ENCODE assay signal across 19 mouse cellular contexts in genomic region chr5:26359082-26359481, GRCm38 (mm10).
DNase-seq lines count a peak whose midpoint lies in the region; ATAC-seq lines count a peak whose summit lies in the region.
"Had no signal": no experiment of that assay in that cellular context is flagged by ENCODE, and none has a peak within 500 bp of the region (broad histone marks: within the 10 kb centered on the region; RNA-seq: fewer than 3 reads in every experiment).

No protein-coding gene starts in this region.

- ATAC-seq in frontal cortex, adult (ENCODE audit: low TSS enrichment), result peak; percentile 96
- ATAC-seq: forebrain, embryonic 14.5 days; forebrain, postnatal 0 days; intestine, postnatal 0 days; Patski had no signal

- DNase-seq in frontal cortex, postnatal 25 days (ENCODE audit: low spot score in 2 of 2), result no peak
- DNase-seq in right cerebral cortex, adult 18-20 months, result peak; percentile 4
- no peak for DNase-seq in right cerebral cortex, postnatal 10 days (ENCODE audit: low spot score in 2 of 2)
- DNase-seq in brain, adult 2 months (ENCODE audit: low read depth, low spot score), result peak; percentile 40
- no peak for DNase-seq in testis, postnatal 14 days (ENCODE audit: low spot score)
- DNase-seq: adrenal gland, postnatal 10 days; adrenal gland, postnatal 36 days; B cell, adult 2 months; cerebellum, adult 11 months; cerebellum, adult 2 months; cerebellum, adult 9-11 months; cerebellum, postnatal 25 days; embryo, embryonic 11 days; forebrain, postnatal 0 days; gastrocnemius, postnatal 25 days had no signal

Comparison
In these comparisons a context has a peak if more than half of its experiments do, and no peak if none do; other contexts are left out.
1. DNase-seq: peak in right cerebral cortex, adult 18-20 months (single experiment) and brain, adult 2 months (single experiment); none in frontal cortex, postnatal 25 days (0 of 2), right cerebral cortex, postnatal 10 days (0 of 2) and testis, postnatal 14 days (single experiment).